Mouse (Mus musculus) ES-E14 (cell line): ENCODE results near the gene Mecr. TPM values are rescaled to one million over a fixed set of nuclear protein-coding genes. Genes with fewer than 3 reads are reported as not detected.

ENCODE experiments used
- DNase-seq: peaks from one replicate; pipeline ENCODE4 v3.0.0-alpha.2; 2013; ENCODE audit warnings: low read depth, low spot score
- H3K27ac ChIP-seq: 2 replicates; pipeline ENCODE4 v1.5.1; 2012; ENCODE audit warnings: low read depth, mild to moderate bottlenecking, low read length, moderate library complexity, mixed read lengths; ENCODE audit not compliant: poor library complexity, insufficient read depth, severe bottlenecking
- H3K36me3 ChIP-seq: 2 replicates; pipeline ENCODE4 v1.6.1; 2012; ENCODE audit warnings: mild to moderate bottlenecking, low read length, moderate library complexity, mixed read lengths; ENCODE audit not compliant: control insufficient read depth, poor library complexity, insufficient read depth, severe bottlenecking
- H3K4me1 ChIP-seq, 2 experiments: fragments of 150-350 bp in 1 of 2; sonication (generic) in 1 of 2; 2 replicates each; pipeline ENCODE4 v1.6.1; 2012; ENCODE audit warnings: low read length in 2 of 2, mild to moderate bottlenecking in 1 of 2, mixed read lengths in 1 of 2; ENCODE audit not compliant: control insufficient read depth in 2 of 2, insufficient read depth in 2 of 2, poor library complexity in 1 of 2
- H3K4me3 ChIP-seq, 2 experiments: fragments of 150-350 bp in 1 of 2; sonication (generic) in 1 of 2; 2 replicates each; pipeline ENCODE4 v1.5.1; 2012; ENCODE audit warnings: low read length in 2 of 2, low read depth in 1 of 2, mild to moderate bottlenecking in 1 of 2, mixed read lengths in 1 of 2; ENCODE audit not compliant: insufficient read depth in 1 of 2, poor library complexity in 1 of 2, severe bottlenecking in 1 of 2
- H3K9ac ChIP-seq: 2 replicates; pipeline ENCODE4 v1.6.1; 2012; ENCODE audit warnings: low read depth, mild to moderate bottlenecking, low read length, mixed read lengths; ENCODE audit not compliant: poor library complexity, insufficient read depth, severe bottlenecking
- H3K9me3 ChIP-seq: fragments of 150-350 bp; sonication (generic); 2 replicates; pipeline ENCODE4 v1.6.1; 2012; ENCODE audit warnings: low read depth, mild to moderate bottlenecking, low read length; ENCODE audit not compliant: control insufficient read depth, insufficient read depth
- CHD2 ChIP-seq: IDR thresholded peaks from 2 replicates; pipeline ENCODE4 v1.6.1; 2014; ENCODE audit warnings: mild to moderate bottlenecking, low read depth, low read length, inconsistent platforms
- HCFC1 ChIP-seq: IDR thresholded peaks from 2 replicates; pipeline ENCODE4 v1.6.1; 2012; ENCODE audit warnings: low read length, inconsistent platforms, borderline replicate concordance; ENCODE audit not compliant: insufficient read depth
- MAFK ChIP-seq: IDR thresholded peaks from 2 replicates; pipeline ENCODE4 v1.6.1; 2014; ENCODE audit warnings: mild to moderate bottlenecking, low read depth, low read length, inconsistent platforms; ENCODE audit not compliant: insufficient read depth
- ZC3H11A ChIP-seq: IDR thresholded peaks from 2 replicates; pipeline ENCODE4 v1.6.1; 2012; ENCODE audit warnings: low read depth, mild to moderate bottlenecking, inconsistent platforms, low read length, borderline replicate concordance
- ZNF384 ChIP-seq: IDR thresholded peaks from 2 replicates; pipeline ENCODE4 v1.6.1; 2012; ENCODE audit warnings: low read depth, low read length, inconsistent platforms
- in situ Hi-C, 2 experiments: fragments of 600-800 bp; cut with MboI; formaldehyde crosslinking; loops; one replicate each; pipeline ENCODE4 v1.15.1; 2025; ENCODE audit warnings: low sequenced_read_pairs in 2 of 2, inconsistent platforms in 1 of 2; ENCODE audit not compliant: unreplicated experiment in 2 of 2
- total RNA-seq: library from RNA; depleted of rRNA; stranded (reverse); fragments of 300-350 nt; gene quantifications from 2 replicates; pipeline ENCODE4 v1.2.3, GENCODE M21; 2012

Mecr gene
- total RNA-seq, 1 experiment, result 31.2 TPM

- in situ Hi-C loops, result loop anchor here in 1 of 2 experiments (5.0 to 25.0 kb wide), 3 partner anchors 115 to 875 kb away; no protein-coding TSS in a partner anchor
- Histone ChIP-seq H3K27ac (no peak overlapping the region), H3K9ac (peak overlapping the region; percentile 48; the same call in 1 of the 2 replicates), H3K36me3 (no peaks in the 10 kb centered on the region), H3K4me3 (peak overlapping the region; percentile 69 to 70), H3K9me3 (no peaks in the 10 kb centered on the region), H3K4me1 (peaks cover 0 to 12% of the 10 kb centered on the region in 2 experiments; a peak in 2 of 4 replicates)
- DNase-seq, result no peak
- TF ChIP-seq MAFK (no peak), ZC3H11A (no peak), CHD2 (no peak), HCFC1 (no peak), ZNF384 (no peak)
Measured at GRCm38 (mm10) chr4:131836891-131837491, 6.3 kb upstream of the Mecr start.

GRCm38 (mm10) chr4:131837872-131838524, 5.3 kb upstream of the Mecr start, which contains the start of gene Ptpru:
Ptpru (minus strand) TSS chr4:131838288.
- Histone ChIP-seq H3K36me3 (no peaks in the 10 kb centered on the region), H3K4me3 (peak within 1 kb of the TSS; percentile 69 to 70), H3K9me3 (no peaks in the 10 kb centered on the region), H3K9ac (peak within 1 kb of the TSS; percentile 48), H3K27ac (no peak within 1 kb of the TSS), H3K4me1 (peaks cover 0 to 12% of the 10 kb centered on the region in 2 experiments; a peak in 2 of 4 replicates)
- in situ Hi-C loops, result loop anchor here in 1 of 2 experiments (5.0 to 25.0 kb wide), 3 partner anchors 116 to 876 kb away; no protein-coding TSS in a partner anchor
- TF ChIP-seq MAFK, result no peak
- TF ChIP-seq HCFC1, result 0 out of 2 replicates have a peak, but pooled peaks have one; percentile 44
- TF ChIP-seq ZC3H11A, result peak; percentile 82
- no peak for TF ChIP-seq CHD2
- TF ChIP-seq ZNF384, result no peak
- no peak for DNase-seq

DNA sequence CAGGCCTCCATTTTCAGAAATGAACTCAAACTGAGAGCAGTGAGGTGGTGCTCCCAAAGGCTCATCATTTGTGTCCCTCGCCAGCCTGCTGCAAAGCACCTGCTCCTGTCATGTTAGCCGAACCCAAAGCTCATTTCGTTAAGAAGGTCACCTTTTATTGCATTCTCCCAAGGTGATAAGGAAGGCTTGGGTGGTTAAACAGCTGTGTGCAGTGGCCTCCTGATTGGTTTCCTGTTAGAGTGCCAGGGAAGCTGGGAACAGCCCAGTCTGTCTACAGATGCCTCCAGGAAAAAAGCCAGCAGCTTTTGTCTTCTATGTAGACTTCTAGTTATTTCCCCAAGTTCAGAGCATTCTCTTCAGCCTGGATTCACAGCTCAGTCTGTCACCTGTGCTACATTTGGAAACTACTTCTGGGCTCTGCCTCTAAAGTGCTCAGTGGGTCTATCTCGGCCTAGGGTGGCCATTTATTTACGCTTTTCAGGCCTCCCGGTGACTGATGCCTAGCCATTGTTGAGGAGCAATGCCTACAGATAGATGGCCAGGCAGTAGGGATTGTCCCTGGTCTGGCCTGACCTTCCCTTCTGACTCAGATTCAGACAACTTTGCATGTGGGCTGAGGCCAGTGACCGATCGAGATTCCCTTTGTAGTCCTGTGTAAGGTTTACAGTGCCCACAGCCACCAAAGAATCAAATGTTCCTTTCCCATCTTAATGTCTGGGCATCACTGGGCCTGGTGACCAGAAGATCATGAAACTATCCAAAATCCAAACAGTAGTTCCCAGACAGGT, 2.9 kb downstream of the Mecr start:
- in situ Hi-C loops, result loop anchor here in 1 of 2 experiments (25.0 kb wide), 2 partner anchors 584 to 884 kb away; no protein-coding TSS in a partner anchor
- H3K27ac ChIP-seq, result no peak overlapping the region

DNA sequence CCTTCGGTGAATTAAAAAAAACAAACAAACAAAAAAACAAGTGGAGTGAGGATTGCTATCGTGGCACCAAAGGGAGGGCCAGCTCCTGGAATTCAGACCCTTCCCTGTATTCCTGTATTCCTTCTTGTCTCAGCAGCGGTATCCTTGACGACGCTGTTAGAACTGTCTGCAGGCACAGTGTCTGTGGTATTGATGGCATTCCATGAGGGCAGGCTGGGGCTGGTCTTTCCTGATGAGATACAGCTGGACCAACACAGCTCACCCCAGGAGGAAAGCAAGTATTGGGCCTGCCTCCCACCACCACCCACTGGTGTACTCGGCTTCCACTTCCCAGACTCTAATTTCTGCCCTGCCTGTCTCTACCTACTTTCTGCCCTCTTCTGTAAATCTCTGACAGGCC, 4.8 kb downstream of the Mecr start:
- DNase-seq, result no peak
- Histone ChIP-seq H3K9ac (no peak overlapping the region), H3K4me3 (no peak overlapping the region), H3K27ac (no peak overlapping the region), H3K4me1 (peaks cover 2 to 6% of the 10 kb centered on the region in 2 experiments; a peak in 2 of 4 replicates), H3K36me3 (peaks cover 3% of the 10 kb centered on the region; the same call in 1 of the 2 replicates), H3K9me3 (no peaks in the 10 kb centered on the region)
- TF ChIP-seq ZC3H11A (no peak), ZNF384 (no peak), MAFK (no peak), CHD2 (no peak), HCFC1 (no peak)
- in situ Hi-C loops, result loop anchor here in 1 of 2 experiments (25.0 kb wide), 2 partner anchors 586 to 886 kb away; no protein-coding TSS in a partner anchor

More for the DNA sequence above, 2.9 kb downstream of the Mecr start:
- no peaks in the 10 kb centered on the region for H3K9me3 ChIP-seq
- H3K4me3 ChIP-seq, result no peak overlapping the region
- peaks cover 3% of the 10 kb centered on the region; the same call in 1 of the 2 replicates for H3K36me3 ChIP-seq
- TF ChIP-seq ZC3H11A, result no peak
- TF ChIP-seq HCFC1, result no peak
- TF ChIP-seq CHD2, result no peak
- no peak for TF ChIP-seq MAFK
- TF ChIP-seq ZNF384, result no peak
- H3K9ac ChIP-seq, result no peak overlapping the region
- H3K4me1 ChIP-seq, result peaks cover 2 to 6% of the 10 kb centered on the region in 2 experiments; a peak in 2 of 4 replicates
- no peak for DNase-seq
